Mouse (Mus musculus) limb, embryonic 12.5 days (tissue): ENCODE data around the gene Mansc1. TPM values are rescaled to one million over a fixed set of nuclear protein-coding genes. Genes with fewer than 3 reads are reported as not detected.
A peak's percentile ranks its signal among the peaks of the same experiment; 100 is the strongest.

ENCODE experiments used
- ATAC-seq: fragments of 200-750 bp; cut with Nextera tagmentation; 2 replicates; pipeline ENCODE4 v1.8.0; 2017; ENCODE audit warnings: low read depth, moderate TSS enrichment; ENCODE audit not compliant: insufficient number of reproducible peaks, insufficient read depth, low FRiP score, low TSS enrichment
- H3K27ac ChIP-seq: fragments of 300-500 bp; sonication (generic); 2 replicates; pipeline ENCODE4 v1.5.1; 2016; ENCODE audit warnings: mild to moderate bottlenecking, moderate library complexity
- H3K27me3 ChIP-seq: fragments of 300-500 bp; sonication (generic); 2 replicates; pipeline ENCODE4 v1.6.1; 2016; ENCODE audit warnings: mild to moderate bottlenecking, moderate library complexity
- H3K36me3 ChIP-seq: fragments of 300-500 bp; sonication (generic); 2 replicates; pipeline ENCODE4 v1.6.1; 2016; ENCODE audit warnings: mild to moderate bottlenecking, moderate library complexity
- H3K4me1 ChIP-seq: fragments of 300-500 bp; sonication (generic); replicated peaks from 2 replicates; pipeline ENCODE4 v1.6.1; 2016
- H3K4me2 ChIP-seq: fragments of 300-500 bp; sonication (generic); 2 replicates; pipeline ENCODE4 v1.6.1; 2016; ENCODE audit warnings: mild to moderate bottlenecking, moderate library complexity
- H3K4me3 ChIP-seq: fragments of 300-500 bp; sonication (generic); replicated peaks from 2 replicates; pipeline ENCODE4 v1.5.1; 2016; ENCODE audit warnings: mild to moderate bottlenecking
- H3K9ac ChIP-seq: fragments of 300-500 bp; sonication (generic); replicated peaks from 2 replicates; pipeline ENCODE4 v1.6.1; 2016; ENCODE audit warnings: mild to moderate bottlenecking, moderate library complexity
- H3K9me3 ChIP-seq: fragments of 300-500 bp; sonication (generic); 2 replicates; pipeline ENCODE4 v1.6.1; 2016; ENCODE audit warnings: mild to moderate bottlenecking, moderate library complexity
- WGBS: fragments of 180-500 bp; shearing (Covaris S2); methylation state at CpG from one replicate; pipeline ENCODE4 v1.1.7; 2016; 5-methylcytosine and 5-hydroxymethylcytosine counted together
- polyA plus RNA-seq: library from polyadenylated mRNA; unstranded; fragments of >200 nt; fragmentation: Nextera tagmentation; extraction: Ambion mirVana; gene quantifications from 2 replicates; pipeline ENCODE4 v1.2.1, GENCODE M21; 2016

The Mansc1 gene
- polyA plus RNA-seq, 1 experiment from 2014 or later, result 0.69 TPM

- no peak overlapping the region for H3K4me3 ChIP-seq
- no peak overlapping the region for H3K4me2 ChIP-seq
- H3K9ac ChIP-seq, result no peak overlapping the region
- ATAC-seq, result no peak
- H3K36me3 ChIP-seq, result no peaks in the 10 kb centered on the region
- peaks cover 10% of the 10 kb centered on the region for H3K4me1 ChIP-seq
- WGBS, result 51% methylated on average over 4 of the region's 4 CpGs
- H3K27me3 ChIP-seq, result peaks cover 24% of the 10 kb centered on the region
- H3K9me3 ChIP-seq, result no peaks in the 10 kb centered on the region
- H3K27ac ChIP-seq, result no peak overlapping the region
Observed at GRCm38 (mm10) chr6:134636476-134636875, 4.2 kb upstream of the Mansc1 start.

GRCm38 (mm10) chr6:134633553-134633952, 1.3 kb upstream of the Mansc1 start:
- H3K27me3 ChIP-seq, result peaks cover 36% of the 10 kb centered on the region
- H3K36me3 ChIP-seq, result no peaks in the 10 kb centered on the region
- no peaks in the 10 kb centered on the region for H3K9me3 ChIP-seq
- no peak overlapping the region for H3K4me3 ChIP-seq
- WGBS, result 90% methylated on average over 8 of the region's 8 CpGs
- no peak overlapping the region for H3K27ac ChIP-seq
- H3K4me2 ChIP-seq, result no peak overlapping the region
- ATAC-seq, result no peak; the same call in 1 of the 2 replicates
- peaks cover 14% of the 10 kb centered on the region for H3K4me1 ChIP-seq
- no peak overlapping the region for H3K9ac ChIP-seq

- peaks cover 14% of the 10 kb centered on the region for H3K4me1 ChIP-seq
- H3K36me3 ChIP-seq, result no peaks in the 10 kb centered on the region
- peak overlapping the region; percentile 55 for H3K4me3 ChIP-seq
- H3K9me3 ChIP-seq, result no peaks in the 10 kb centered on the region
- H3K27me3 ChIP-seq, result peaks cover 36% of the 10 kb centered on the region
- H3K4me2 ChIP-seq, result peak overlapping the region; percentile 91
- no peak overlapping the region for H3K9ac ChIP-seq
- ATAC-seq, result no peak
- 40% methylated on average over 5 of the region's 5 CpGs for WGBS
- H3K27ac ChIP-seq, result no peak overlapping the region
Observed at GRCm38 (mm10) chr6:134632756-134633155, 468 bp upstream of the Mansc1 start.

- Histone ChIP-seq H3K27me3 (peaks cover 36% of the 10 kb centered on the region), H3K27ac (0 out of 2 replicates have a peak overlapping the region, but pooled peaks have one; percentile 35), H3K9me3 (no peaks in the 10 kb centered on the region), H3K36me3 (no peaks in the 10 kb centered on the region), H3K4me2 (no peak overlapping the region), H3K4me1 (peaks cover 14% of the 10 kb centered on the region), H3K9ac (no peak overlapping the region), H3K4me3 (no peak overlapping the region)
- no peak for ATAC-seq
- 59% methylated on average over 9 of the region's 9 CpGs for WGBS
Observed at GRCm38 (mm10) chr6:134630447-134630846, 1.8 kb downstream of the Mansc1 start.

GRCm38 (mm10) chr6:134626564-134626963, 5.7 kb downstream of the Mansc1 start:
- no peak for ATAC-seq
- Histone ChIP-seq H3K9ac (no peak overlapping the region), H3K36me3 (no peaks in the 10 kb centered on the region), H3K4me3 (no peak overlapping the region), H3K27ac (no peak overlapping the region), H3K27me3 (peaks cover 13% of the 10 kb centered on the region), H3K4me2 (no peak overlapping the region), H3K9me3 (no peaks in the 10 kb centered on the region), H3K4me1 (peaks cover 5% of the 10 kb centered on the region; the same call in 1 of the 2 replicates)
- WGBS, result 93% methylated on average over 1 of the region's 1 CpGs

GRCm38 (mm10) chr6:134625431-134625830, 6.9 kb downstream of the Mansc1 start:
- 0 out of 2 replicates have a peak overlapping the region, but pooled peaks have one; percentile 6 for H3K4me2 ChIP-seq
- H3K27ac ChIP-seq, result no peak overlapping the region
- peaks cover 2% of the 10 kb centered on the region; the same call in 1 of the 2 replicates for H3K27me3 ChIP-seq
- no peaks in the 10 kb centered on the region for H3K9me3 ChIP-seq
- no peaks in the 10 kb centered on the region for H3K36me3 ChIP-seq
- H3K4me3 ChIP-seq, result no peak overlapping the region
- no peak for ATAC-seq
- H3K9ac ChIP-seq, result no peak overlapping the region
- H3K4me1 ChIP-seq, result peaks cover 2% of the 10 kb centered on the region; the same call in 1 of the 2 replicates
- WGBS, result 55% methylated on average over 12 of the region's 12 CpGs

GRCm38 (mm10) chr6:134621552-134621949, 10.7 kb downstream of the Mansc1 start:
- Histone ChIP-seq H3K27ac (no peak overlapping the region), H3K4me2 (no peak overlapping the region), H3K4me1 (no peaks in the 10 kb centered on the region), H3K9ac (no peak overlapping the region), H3K27me3 (no peaks in the 10 kb centered on the region), H3K4me3 (no peak overlapping the region), H3K9me3 (no peaks in the 10 kb centered on the region), H3K36me3 (no peaks in the 10 kb centered on the region)
- 78% methylated on average over 14 of the region's 14 CpGs for WGBS
- ATAC-seq, result no peak

- ATAC-seq, result no peak
- Histone ChIP-seq H3K4me3 (no peak overlapping the region), H3K4me2 (no peak overlapping the region), H3K36me3 (no peaks in the 10 kb centered on the region), H3K9ac (no peak overlapping the region), H3K27me3 (no peaks in the 10 kb centered on the region), H3K4me1 (no peaks in the 10 kb centered on the region), H3K9me3 (no peaks in the 10 kb centered on the region), H3K27ac (no peak overlapping the region)
- whole genome bisulfite sequencing, result 69% methylated on average over 6 of the region's 6 CpGs
Observed at GRCm38 (mm10) chr6:134620846-134621551, 11.3 kb downstream of the Mansc1 start.

- ATAC-seq, result no peak
- H3K9ac ChIP-seq, result no peak overlapping the region
- no peaks in the 10 kb centered on the region for H3K9me3 ChIP-seq
- H3K27me3 ChIP-seq, result no peaks in the 10 kb centered on the region
- WGBS, result 64% methylated on average over 3 of the region's 3 CpGs
- H3K27ac ChIP-seq, result no peak overlapping the region
- H3K4me2 ChIP-seq, result no peak overlapping the region
- H3K4me3 ChIP-seq, result no peak overlapping the region
- H3K36me3 ChIP-seq, result no peaks in the 10 kb centered on the region
- H3K4me1 ChIP-seq, result no peaks in the 10 kb centered on the region
Observed at GRCm38 (mm10) chr6:134620129-134620528, 12.2 kb downstream of the Mansc1 start.

GRCm38 (mm10) chr6:134617589-134617988, 14.7 kb downstream of the Mansc1 start:
- 55% methylated on average over 3 of the region's 3 CpGs for WGBS
- Histone ChIP-seq H3K9me3 (no peaks in the 10 kb centered on the region), H3K4me3 (no peak overlapping the region), H3K27ac (no peak overlapping the region), H3K4me1 (no peaks in the 10 kb centered on the region), H3K9ac (no peak overlapping the region), H3K4me2 (no peak overlapping the region), H3K27me3 (no peaks in the 10 kb centered on the region), H3K36me3 (no peaks in the 10 kb centered on the region)
- no peak for ATAC-seq

- 0 out of 2 replicates have a peak, but pooled peaks cover 3% of the 10 kb centered on the region for H3K4me1 ChIP-seq
- 19% methylated on average over 16 of the region's 16 CpGs for WGBS
- no peak overlapping the region for H3K4me2 ChIP-seq
- no peaks in the 10 kb centered on the region for H3K9me3 ChIP-seq
- H3K36me3 ChIP-seq, result no peaks in the 10 kb centered on the region
- H3K27ac ChIP-seq, result no peak overlapping the region
- no peak overlapping the region for H3K4me3 ChIP-seq
- peak; percentile 50; the same call in 1 of the 2 replicates for ATAC-seq
- H3K27me3 ChIP-seq, result no peaks in the 10 kb centered on the region
- no peak overlapping the region for H3K9ac ChIP-seq
Observed at GRCm38 (mm10) chr6:134614723-134615648, 17.3 kb downstream of the Mansc1 start.
